Mouse (Mus musculus) liver, embryonic 13.5 days (tissue): ENCODE measurements around the gene Slc9a8. TPM values are rescaled to one million over a fixed set of nuclear protein-coding genes. Genes with fewer than 3 reads are reported as not detected.

Source experiments
- ATAC-seq: fragments of 200-750 bp; cut with Nextera tagmentation; 2 replicates; pipeline ENCODE4 v1.8.0; 2017; ENCODE audit warnings: low read depth, mild to moderate bottlenecking, moderate number of reproducible peaks, moderate library complexity
- DNase-seq: peaks from one replicate; pipeline ENCODE4 v3.0.0; 2022
- H3K27ac ChIP-seq: fragments of 300-500 bp; sonication (generic); 2 replicates; pipeline ENCODE4 v1.5.1; 2015; ENCODE audit warnings: moderate library complexity, mild to moderate bottlenecking, inconsistent platforms
- H3K27me3 ChIP-seq: fragments of 300-500 bp; sonication (generic); 2 replicates; pipeline ENCODE4 v1.6.1; 2015; ENCODE audit warnings: mild to moderate bottlenecking, inconsistent platforms
- H3K36me3 ChIP-seq: fragments of 300-500 bp; sonication (generic); 2 replicates; pipeline ENCODE4 v1.6.1; 2015; ENCODE audit warnings: mild to moderate bottlenecking, inconsistent platforms
- H3K4me1 ChIP-seq: fragments of 300-500 bp; sonication (generic); replicated peaks from 2 replicates; pipeline ENCODE4 v1.6.1; 2015; ENCODE audit warnings: inconsistent platforms
- H3K4me2 ChIP-seq: fragments of 300-500 bp; sonication (generic); 2 replicates; pipeline ENCODE4 v1.6.1; 2015; ENCODE audit warnings: inconsistent platforms, mild to moderate bottlenecking, moderate library complexity
- H3K4me3 ChIP-seq: fragments of 300-500 bp; sonication (generic); replicated peaks from 2 replicates; pipeline ENCODE4 v1.5.1; 2015; ENCODE audit warnings: mild to moderate bottlenecking, inconsistent platforms
- H3K9ac ChIP-seq: fragments of 300-500 bp; sonication (generic); 2 replicates; pipeline ENCODE4 v1.6.1; 2015; ENCODE audit warnings: mild to moderate bottlenecking, inconsistent platforms
- H3K9me3 ChIP-seq: fragments of 300-500 bp; sonication (generic); replicated peaks from 2 replicates; pipeline ENCODE4 v1.6.1; 2016; ENCODE audit warnings: inconsistent platforms
- WGBS: fragments of 180-500 bp; shearing (Covaris S2); methylation state at CpG from one replicate; pipeline ENCODE4 v1.1.7; 2015; ENCODE audit not compliant: insufficient replicate concordance; 5-methylcytosine and 5-hydroxymethylcytosine counted together
- polyA plus RNA-seq: library from polyadenylated mRNA; unstranded; fragments of >200 nt; fragmentation: Nextera tagmentation; extraction: Ambion mirVana; gene quantifications from 2 replicates; pipeline ENCODE4 v1.2.1, GENCODE M21; 2015

Gene Slc9a8
- polyA plus RNA-seq, 1 experiment from 2014 or later = 12.0 TPM

GRCm38 (mm10) chr2:167514641-167515040, 93.1 kb downstream of the Slc9a8 start:
- Histone ChIP-seq H3K9me3 (no peaks in the 10 kb centered on the region), H3K27ac (no peak overlapping the region), H3K36me3 (peaks cover 76% of the 10 kb centered on the region), H3K4me2 (no peak overlapping the region), H3K9ac (no peak overlapping the region), H3K4me3 (no peak overlapping the region), H3K27me3 (no peaks in the 10 kb centered on the region), H3K4me1 (peaks cover 14% of the 10 kb centered on the region)
- no peak for DNase-seq
- 89% methylated on average over 4 of the region's 4 CpGs for WGBS
- ATAC-seq = no peak

- no peak overlapping the region for H3K4me2 ChIP-seq
- DNase-seq (no peak), ATAC-seq (no peak)
- no peak overlapping the region for H3K9ac ChIP-seq
- peaks cover 5% of the 10 kb centered on the region for H3K4me1 ChIP-seq
- no peaks in the 10 kb centered on the region for H3K27me3 ChIP-seq
- H3K4me3 ChIP-seq = no peak overlapping the region
- peaks cover 73% of the 10 kb centered on the region for H3K36me3 ChIP-seq
- no peak overlapping the region for H3K27ac ChIP-seq
- WGBS = 78% methylated on average over 5 of the region's 5 CpGs
- no peaks in the 10 kb centered on the region for H3K9me3 ChIP-seq
Observed at GRCm38 (mm10) chr2:167515688-167516087, 94.2 kb downstream of the Slc9a8 start.

- Histone ChIP-seq H3K4me2 (no peak overlapping the region), H3K27me3 (no peaks in the 10 kb centered on the region), H3K9ac (no peak overlapping the region), H3K9me3 (no peaks in the 10 kb centered on the region), H3K4me3 (no peak overlapping the region), H3K4me1 (no peaks in the 10 kb centered on the region), H3K27ac (no peak overlapping the region), H3K36me3 (peaks cover 33% of the 10 kb centered on the region)
- 64% methylated on average over 5 of the region's 5 CpGs for WGBS
- ATAC-seq (no peak), DNase-seq (no peak)
Observed at GRCm38 (mm10) chr2:167519606-167520252, 98.2 kb downstream of the Slc9a8 start.

Other genes with a start within 250 kb of the Slc9a8 start
- 0.16 and 0.25 TPM in 2 replicates for gene Kcnb1, start 231.6 kb upstream of the Slc9a8 start, polyA plus RNA-seq
- gene Ptgis, start 181.1 kb upstream of the Slc9a8 start, polyA plus RNA-seq = 1.2 and 1.4 TPM in 2 replicates
- 2.9 and 3.2 TPM in 2 replicates for gene B4galt5, start 72.5 kb upstream of the Slc9a8 start, polyA plus RNA-seq
- 32.5 and 33.2 TPM in 2 replicates for gene Rnf114, start 70.9 kb downstream of the Slc9a8 start, polyA plus RNA-seq
- 7.0 and 9.4 TPM in 2 replicates for gene Spata2, start 71.2 kb downstream of the Slc9a8 start, polyA plus RNA-seq
- 1.8 and 2.5 TPM in 2 replicates for gene Snai1, start 116.5 kb downstream of the Slc9a8 start, polyA plus RNA-seq
- 205 and 229 TPM in 2 replicates for gene Ube2v1, start 210.4 kb downstream of the Slc9a8 start, polyA plus RNA-seq
- 2.9 TPM in 1 of 2 replicates, not detected in the other for gene Gm20431, start 239.8 kb downstream of the Slc9a8 start, polyA plus RNA-seq